Mouse (Mus musculus) ES-E14 (cell line): ENCODE results near the gene Slx4.

ENCODE experiments used
- CHD2 ChIP-seq: IDR thresholded peaks from 2 replicates; pipeline ENCODE4 v1.6.1; 2014; ENCODE audit warnings: mild to moderate bottlenecking, low read depth, low read length, inconsistent platforms
- MAFK ChIP-seq: IDR thresholded peaks from 2 replicates; pipeline ENCODE4 v1.6.1; 2014; ENCODE audit warnings: mild to moderate bottlenecking, low read depth, low read length, inconsistent platforms; ENCODE audit not compliant: insufficient read depth

DNA sequence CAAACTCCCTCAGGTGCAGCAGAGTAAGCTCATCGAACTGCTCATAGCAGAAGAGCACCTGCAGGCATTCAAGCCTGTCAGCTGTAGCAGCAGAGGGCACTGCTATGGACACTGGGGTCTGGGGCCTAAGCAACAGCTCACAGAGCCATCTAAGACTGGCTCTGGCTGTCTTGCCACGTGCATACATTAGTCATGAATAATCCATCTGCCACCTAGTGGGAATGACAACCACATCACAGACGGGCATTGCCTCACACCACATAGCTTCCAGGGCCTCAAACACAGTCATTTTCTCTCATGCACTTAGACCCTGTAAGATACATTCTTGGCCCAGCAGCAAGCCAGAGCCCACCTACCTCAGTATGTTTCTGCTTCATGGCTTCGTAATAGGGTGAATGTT is 42.0 kb upstream of the Slx4 start:
- TF ChIP-seq MAFK (no peak), CHD2 (no peak)
